Mouse (Mus musculus) spleen, adult 2 months (tissue): ENCODE results near the gene Get4. TPM values are rescaled to one million over a fixed set of nuclear protein-coding genes. Genes with fewer than 3 reads are reported as not detected.

Experiments used
- DNase-seq, 2 experiments: peaks; one replicate each; pipeline versions ENCODE4 v3.0.0 to v3.0.0-alpha.2; 2012 to 2021; ENCODE audit warnings: low spot score in 2 of 2, low read depth in 1 of 2
- H3K27ac ChIP-seq: fragments of 200-500 bp; 2 replicates; pipeline ENCODE4 v1.5.1; 2012; ENCODE audit warnings: low read length, inconsistent platforms; ENCODE audit not compliant: insufficient read depth
- H3K27me3 ChIP-seq: fragments of 200-500 bp; 2 replicates; pipeline ENCODE4 v1.6.1; 2012; ENCODE audit warnings: mild to moderate bottlenecking, moderate library complexity, low read length, inconsistent platforms; ENCODE audit not compliant: control insufficient read depth, insufficient read depth
- H3K36me3 ChIP-seq: fragments of 200-500 bp; 2 replicates; pipeline ENCODE4 v1.6.1; 2012; ENCODE audit warnings: mild to moderate bottlenecking, low read length, inconsistent platforms; ENCODE audit not compliant: control insufficient read depth, insufficient read depth
- H3K4me1 ChIP-seq: fragments of 200-500 bp; 2 replicates; pipeline ENCODE4 v1.6.1; 2011; ENCODE audit warnings: inconsistent platforms; ENCODE audit not compliant: control insufficient read depth, insufficient read depth, insufficient read length
- H3K4me3 ChIP-seq: fragments of 200-500 bp; 2 replicates; pipeline ENCODE4 v1.5.1; 2011; ENCODE audit warnings: mild to moderate bottlenecking, inconsistent platforms; ENCODE audit not compliant: insufficient read depth, insufficient read length; ENCODE audit errors: extremely low read depth
- CTCF ChIP-seq: fragments of 200-500 bp; IDR thresholded peaks from 2 replicates; pipeline ENCODE4 v1.5.1; 2011; ENCODE audit warnings: mild to moderate bottlenecking, inconsistent platforms; ENCODE audit not compliant: insufficient read depth, insufficient read length, insufficient replicate concordance; ENCODE audit errors: extremely low read depth
- POLR2A ChIP-seq: fragments of 200-500 bp; IDR thresholded peaks from 2 replicates; pipeline ENCODE4 v1.6.1; 2011; ENCODE audit warnings: low read depth, low read length, inconsistent platforms
- WGBS: fragments of 180-500 bp; shearing (Covaris S2); methylation state at CpG from one replicate; pipeline ENCODE4 v1.1.7; 2018; 5-methylcytosine and 5-hydroxymethylcytosine counted together
- polyA plus RNA-seq: library from polyadenylated mRNA; depleted of rRNA; stranded (reverse); fragments of >200 nt; gene quantifications from 2 replicates; pipeline ENCODE4 v1.2.3, GENCODE M21; 2012

Gene Get4
- polyA plus RNA-seq, 1 experiment = 91.4 TPM

DNA sequence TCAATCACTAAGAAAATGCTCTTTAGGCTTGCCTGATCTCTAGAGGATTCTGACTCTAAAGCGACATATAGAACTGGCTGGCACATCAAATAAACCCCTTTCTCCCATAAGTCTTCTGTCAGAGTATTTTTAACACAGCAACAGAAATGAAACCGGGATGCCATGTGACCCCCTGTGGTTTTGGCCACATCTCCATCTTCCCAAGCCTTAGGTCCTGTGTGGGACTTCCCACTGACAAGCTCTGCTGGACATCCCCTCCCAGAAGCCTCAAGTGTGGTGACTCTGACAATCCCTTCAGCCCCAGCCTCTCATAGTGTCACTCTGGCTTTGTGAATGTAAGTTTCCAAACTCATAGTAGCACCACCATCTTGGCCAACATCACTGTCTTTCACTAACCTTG lies 42.0 kb downstream of the Get4 start:
- Histone ChIP-seq H3K27ac (peak overlapping the region; percentile 60), H3K4me1 (peaks cover 36% of the 10 kb centered on the region; the same call in 1 of the 2 replicates), H3K4me3 (no peak overlapping the region), H3K36me3 (no peaks in the 10 kb centered on the region), H3K27me3 (no peaks in the 10 kb centered on the region)
- TF ChIP-seq CTCF (no peak), POLR2A (no peak)
- no peak for DNase-seq
- WGBS = 19% methylated on average over 2 of the region's 2 CpGs

GRCm38 (mm10) chr5:139297092-139297491 lies 45.0 kb downstream of the Get4 start:
- H3K27ac ChIP-seq = no peak overlapping the region
- TF ChIP-seq CTCF (no peak), POLR2A (no peak)
- DNase-seq = no peak
- no peak overlapping the region for H3K4me3 ChIP-seq
- H3K4me1 ChIP-seq = peaks cover 47% of the 10 kb centered on the region
- WGBS = 91% methylated on average over 10 of the region's 10 CpGs
- no peaks in the 10 kb centered on the region for H3K27me3 ChIP-seq
- no peaks in the 10 kb centered on the region for H3K36me3 ChIP-seq

DNA sequence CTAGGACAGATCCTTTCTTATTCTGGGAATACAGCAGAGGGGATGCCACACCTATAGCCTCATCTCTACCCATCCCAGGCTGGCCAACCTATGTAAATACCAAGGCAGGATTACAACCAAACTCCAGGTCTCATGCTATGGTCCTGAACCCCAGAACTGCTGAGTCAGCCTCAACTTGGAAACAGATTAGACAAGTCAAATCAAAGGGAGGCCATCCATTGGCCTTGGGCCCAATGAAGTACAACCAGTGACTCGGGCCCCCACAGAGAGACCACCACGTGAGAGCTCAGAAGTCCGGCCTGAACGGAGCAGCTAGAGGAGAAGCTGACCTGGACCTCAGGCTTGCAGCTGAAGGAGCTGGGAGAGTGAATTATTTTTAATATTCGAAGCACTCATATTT lies 45.6 kb downstream of the Get4 start:
- no peak overlapping the region for H3K4me3 ChIP-seq
- H3K27me3 ChIP-seq = no peaks in the 10 kb centered on the region
- no peak for DNase-seq
- no peaks in the 10 kb centered on the region for H3K36me3 ChIP-seq
- H3K4me1 ChIP-seq = peaks cover 49% of the 10 kb centered on the region
- WGBS = 85% methylated on average over 5 of the region's 5 CpGs
- TF ChIP-seq POLR2A = no peak
- TF ChIP-seq CTCF = no peak
- H3K27ac ChIP-seq = no peak overlapping the region; the same call in 1 of the 2 replicates

DNA sequence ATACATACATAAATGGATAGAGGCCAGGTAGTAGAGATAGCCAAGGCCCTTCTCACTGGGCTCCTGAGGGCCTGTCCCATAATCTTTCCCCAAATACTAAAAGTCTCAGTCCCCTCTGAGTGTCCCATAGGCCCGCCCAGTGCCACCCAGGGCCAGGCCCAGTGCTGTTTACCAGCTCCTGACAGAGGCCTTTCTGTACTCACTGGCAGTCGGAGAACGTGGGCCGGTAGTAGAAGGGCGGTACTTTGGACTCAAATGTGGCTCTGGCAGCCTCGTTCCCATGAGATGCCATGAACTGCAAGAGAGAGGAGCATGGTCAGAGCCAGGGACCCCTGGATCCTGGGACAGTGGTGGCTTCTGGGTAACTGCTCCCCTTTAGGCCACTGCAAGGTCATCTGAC lies 50.0 kb downstream of the Get4 start:
- Histone ChIP-seq H3K27me3 (no peaks in the 10 kb centered on the region), H3K36me3 (no peaks in the 10 kb centered on the region; the same call in 1 of the 2 replicates), H3K27ac (no peak overlapping the region), H3K4me3 (no peak overlapping the region), H3K4me1 (peaks cover 48% of the 10 kb centered on the region)
- TF ChIP-seq POLR2A (no peak), CTCF (no peak)
- DNase-seq = no peak
- WGBS = 92% methylated on average over 6 of the region's 6 CpGs

- no peak for TF ChIP-seq CTCF
- TF ChIP-seq POLR2A = no peak
- Histone ChIP-seq H3K36me3 (no peaks in the 10 kb centered on the region; the same call in 1 of the 2 replicates), H3K4me1 (peaks cover 40% of the 10 kb centered on the region), H3K4me3 (no peak overlapping the region), H3K27me3 (no peaks in the 10 kb centered on the region), H3K27ac (peak overlapping the region; percentile 70)
- peak in 1 of 2 experiments; percentile 64 for DNase-seq
- WGBS = 22% methylated on average over 9 of the region's 9 CpGs
These were observed 51.5 kb downstream of the Get4 start for GRCm38 (mm10) chr5:139303646-139304061.

DNA sequence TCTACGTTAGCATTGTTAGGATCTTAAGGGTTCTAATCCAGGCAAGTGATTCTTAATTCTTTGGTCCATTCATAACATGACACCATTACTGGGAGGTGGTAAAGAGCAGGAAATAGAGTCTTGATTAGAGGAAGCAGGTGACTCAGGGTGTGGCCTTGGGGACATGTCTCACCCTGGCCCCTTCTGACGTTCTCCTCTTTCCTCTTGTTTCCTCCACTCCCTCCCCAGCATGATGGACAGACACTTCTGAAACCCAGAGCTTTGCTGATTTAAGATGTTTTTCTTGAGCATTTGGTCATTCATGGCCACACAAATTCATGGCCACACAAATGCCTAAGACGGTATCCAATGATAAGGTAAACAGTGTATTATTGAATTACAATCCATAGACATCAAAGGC lies 57.8 kb downstream of the Get4 start:
- TF ChIP-seq CTCF (no peak), POLR2A (no peak)
- H3K4me1 ChIP-seq = peaks cover 3% of the 10 kb centered on the region
- no peaks in the 10 kb centered on the region for H3K27me3 ChIP-seq
- DNase-seq = no peak
- no peak overlapping the region for H3K27ac ChIP-seq
- 66% methylated on average over 3 of the region's 3 CpGs for WGBS
- H3K4me3 ChIP-seq = no peak overlapping the region
- H3K36me3 ChIP-seq = no peaks in the 10 kb centered on the region; the same call in 1 of the 2 replicates

- no peak for DNase-seq
- Histone ChIP-seq H3K27me3 (no peaks in the 10 kb centered on the region), H3K27ac (no peak overlapping the region), H3K4me3 (no peak overlapping the region), H3K36me3 (no peaks in the 10 kb centered on the region; the same call in 1 of the 2 replicates), H3K4me1 (peaks cover 2% of the 10 kb centered on the region)
- TF ChIP-seq POLR2A = no peak
- TF ChIP-seq CTCF = no peak
- WGBS = 91% methylated on average over 4 of the region's 4 CpGs
These were observed 58.4 kb downstream of the Get4 start for GRCm38 (mm10) chr5:139310477-139310876.
